Mouse (Mus musculus) G1E (cell line): ENCODE measurements at regions not wholly inside any gene's neighbourhood (a gene's known extent, or its start where the extent isn't known, plus 50 kb on each side); places are given as distances from the start of the nearest gene placed in this dataset.

Experiments used
- ATAC-seq: 2 replicates; pipeline ENCODE4 v1.8.0; 2016; ENCODE audit warnings: mild to moderate bottlenecking; ENCODE audit not compliant: insufficient number of reproducible peaks, poor library complexity, low FRiP score, severe bottlenecking; ENCODE audit errors: extremely low read depth
- DNase-seq: peaks from one replicate; pipeline ENCODE4 v3.0.0; 2012; ENCODE audit warnings: low spot score
- H3K27me3 ChIP-seq: 2 replicates; pipeline ENCODE4 v1.6.1; 2012; ENCODE audit warnings: mild to moderate bottlenecking, low read length, inconsistent platforms; ENCODE audit not compliant: insufficient read depth
- H3K36me3 ChIP-seq: replicated peaks from 2 replicates; pipeline ENCODE3; 2012; ENCODE audit warnings: mild to moderate bottlenecking, inconsistent platforms
- H3K4me1 ChIP-seq: 2 replicates; pipeline ENCODE4 v1.6.1; 2012; ENCODE audit warnings: low read depth, low read length, inconsistent platforms, mixed read lengths; ENCODE audit not compliant: insufficient read depth
- H3K4me3 ChIP-seq: 2 replicates; pipeline ENCODE4 v1.5.1; 2012; ENCODE audit warnings: low read depth, mild to moderate bottlenecking, inconsistent platforms, low read length, moderate library complexity, mixed read lengths
- H3K9me3 ChIP-seq: replicated peaks from 2 replicates; pipeline ENCODE4 v1.6.1; 2012; ENCODE audit warnings: inconsistent platforms
- CTCF ChIP-seq: IDR thresholded peaks from 2 replicates; pipeline ENCODE4 v1.5.1; 2012; ENCODE audit warnings: low read depth, low read length, inconsistent platforms, mixed read lengths
- GATA1 ChIP-seq: IDR thresholded peaks from 2 replicates; pipeline ENCODE4 v1.6.1; 2012; ENCODE audit warnings: borderline replicate concordance, low read length, inconsistent platforms, mixed read lengths
- GATA2 ChIP-seq: IDR thresholded peaks from 2 replicates; pipeline ENCODE4 v1.6.1; 2012; ENCODE audit warnings: low read depth, low read length, inconsistent platforms, borderline replicate concordance
- POLR2AphosphoS5 ChIP-seq: IDR thresholded peaks from 2 replicates; pipeline ENCODE4 v1.6.1; 2012; ENCODE audit warnings: low read depth, low read length, inconsistent platforms; ENCODE audit not compliant: insufficient replicate concordance
- TAL1 ChIP-seq: conservative IDR thresholded peaks from 2 replicates; pipeline ENCODE4 v1.6.1; 2012; ENCODE audit warnings: low read depth, low read length, inconsistent platforms, mixed read lengths

DNA sequence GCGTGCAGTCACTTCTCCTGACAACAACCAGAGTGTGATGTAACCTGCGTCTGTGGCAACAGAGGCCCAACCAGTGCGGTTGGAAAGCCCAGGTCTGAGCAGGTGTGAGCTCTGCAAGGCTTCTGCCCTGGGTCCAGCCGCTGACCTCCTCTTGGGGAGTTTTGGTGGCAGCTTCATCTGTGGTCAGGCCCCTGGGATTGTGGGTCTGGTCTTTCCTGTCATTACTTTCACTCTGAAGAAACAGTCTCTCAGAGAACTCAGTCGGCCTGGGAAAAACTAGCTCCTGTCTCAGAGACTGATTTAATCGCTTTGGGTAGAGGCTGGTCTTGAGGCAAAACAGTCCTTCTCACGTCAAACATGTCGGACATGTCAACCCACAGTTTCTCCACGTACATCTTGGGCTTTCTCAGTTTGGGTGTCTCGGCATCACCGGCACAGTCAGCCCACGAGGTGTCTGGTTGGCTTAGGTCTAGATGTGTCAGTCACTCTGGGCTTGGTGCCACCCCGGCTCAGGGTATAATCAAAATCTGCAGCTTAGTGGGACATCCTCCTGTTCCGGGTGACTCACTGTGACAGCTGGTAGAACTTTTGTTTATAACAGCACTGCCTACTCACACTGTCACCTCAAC lies 195.0 kb upstream of the Cxcr4 start:
- no peaks in the 10 kb centered on the region for H3K27me3 ChIP-seq
- DNase-seq (no peak), ATAC-seq (no peak)
- H3K9me3 ChIP-seq: peaks cover 23% of the 10 kb centered on the region
- no peaks in the 10 kb centered on the region for H3K4me1 ChIP-seq
- no peak for TF ChIP-seq POLR2AphosphoS5
- no peak for TF ChIP-seq GATA2
- no peak overlapping the region for H3K4me3 ChIP-seq
- H3K36me3 ChIP-seq: no peaks in the 10 kb centered on the region

DNA sequence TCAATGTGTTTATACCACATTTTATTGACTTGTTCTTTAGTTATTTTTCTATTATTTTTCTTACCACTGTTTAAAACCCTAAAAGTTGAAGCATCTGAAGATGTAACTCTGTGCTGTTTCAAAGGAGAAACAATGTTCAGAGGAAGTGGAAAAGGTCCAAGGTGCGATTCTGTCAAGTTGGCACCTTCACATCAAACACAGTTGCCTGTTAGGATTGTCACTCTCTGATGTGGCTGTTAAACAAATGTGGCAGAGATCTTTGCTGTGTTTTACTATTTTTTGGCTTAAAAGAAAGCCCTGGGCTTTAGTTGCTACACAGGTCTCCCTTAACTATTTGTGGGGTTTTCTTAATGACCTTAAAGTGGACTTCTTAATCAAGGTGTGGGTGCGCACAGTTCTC lies 190.2 kb upstream of the Cxcr4 start:
- no peaks in the 10 kb centered on the region for H3K4me1 ChIP-seq
- peaks cover 5% of the 10 kb centered on the region for H3K9me3 ChIP-seq
- H3K36me3 ChIP-seq: no peaks in the 10 kb centered on the region
- no peaks in the 10 kb centered on the region for H3K27me3 ChIP-seq
- ATAC-seq: no peak
- TF ChIP-seq CTCF: no peak
- TF ChIP-seq POLR2AphosphoS5: no peak
- TF ChIP-seq GATA1: no peak
- TF ChIP-seq GATA2: no peak
- no peak for TF ChIP-seq TAL1
- H3K4me3 ChIP-seq: no peak overlapping the region
- DNase-seq: no peak

- Histone ChIP-seq H3K4me1 (no peaks in the 10 kb centered on the region), H3K9me3 (peaks cover 2% of the 10 kb centered on the region; the same call in 1 of the 2 replicates), H3K27me3 (no peaks in the 10 kb centered on the region), H3K4me3 (no peak overlapping the region), H3K36me3 (no peaks in the 10 kb centered on the region)
- no peak for ATAC-seq
- TF ChIP-seq GATA1 (no peak), TAL1 (no peak), GATA2 (no peak), CTCF (no peak), POLR2AphosphoS5 (no peak)
- DNase-seq: no peak
These were observed 189.8 kb upstream of the Cxcr4 start for GRCm38 (mm10) chr1:128781871-128782270.

- no peaks in the 10 kb centered on the region for H3K27me3 ChIP-seq
- no peak for DNase-seq
- no peak for ATAC-seq
- H3K36me3 ChIP-seq: no peaks in the 10 kb centered on the region
- TF ChIP-seq GATA2: no peak
- no peak for TF ChIP-seq POLR2AphosphoS5
- no peak for TF ChIP-seq GATA1
- TF ChIP-seq TAL1: no peak
- TF ChIP-seq CTCF: no peak
- H3K9me3 ChIP-seq: no peaks in the 10 kb centered on the region
- H3K4me1 ChIP-seq: no peaks in the 10 kb centered on the region
- no peak overlapping the region for H3K4me3 ChIP-seq
These were observed 189.2 kb upstream of the Cxcr4 start for GRCm38 (mm10) chr1:128781311-128781710.

- H3K27me3 ChIP-seq: no peaks in the 10 kb centered on the region
- no peak for DNase-seq
- no peak overlapping the region for H3K4me3 ChIP-seq
- TF ChIP-seq GATA2 (no peak), GATA1 (no peak), POLR2AphosphoS5 (no peak), CTCF (no peak), TAL1 (no peak)
- H3K36me3 ChIP-seq: no peaks in the 10 kb centered on the region
- no peaks in the 10 kb centered on the region for H3K4me1 ChIP-seq
- no peaks in the 10 kb centered on the region for H3K9me3 ChIP-seq
- no peak for ATAC-seq
These were observed 187.6 kb upstream of the Cxcr4 start for GRCm38 (mm10) chr1:128779586-128780158.

DNA sequence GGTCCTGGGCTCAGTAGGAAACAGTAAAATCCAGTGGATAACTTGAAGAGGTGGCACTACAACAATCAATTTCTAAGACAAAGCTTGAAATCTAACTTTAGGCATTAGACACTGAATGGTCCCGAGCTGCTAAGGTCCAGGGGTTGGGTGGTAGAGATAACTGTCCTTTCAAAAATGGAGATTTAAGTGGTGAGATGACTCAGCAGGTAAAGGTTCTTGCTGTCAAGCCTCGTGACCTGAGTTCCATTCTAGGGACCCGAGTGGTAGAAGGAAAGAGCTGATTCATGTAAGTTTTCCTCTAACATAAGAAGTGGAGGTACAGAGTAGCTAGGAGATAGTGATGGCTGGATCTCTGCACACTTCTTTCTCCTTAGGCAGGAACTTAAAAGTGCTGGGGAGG lies 180.3 kb upstream of the Cxcr4 start:
- DNase-seq (no peak), ATAC-seq (no peak)
- TF ChIP-seq GATA1: no peak
- no peak for TF ChIP-seq POLR2AphosphoS5
- no peak for TF ChIP-seq TAL1
- TF ChIP-seq GATA2: no peak
- no peaks in the 10 kb centered on the region for H3K4me1 ChIP-seq
- no peaks in the 10 kb centered on the region for H3K36me3 ChIP-seq
- H3K4me3 ChIP-seq: no peak overlapping the region
- peaks cover 9% of the 10 kb centered on the region for H3K9me3 ChIP-seq
- no peaks in the 10 kb centered on the region; the same call in 1 of the 2 replicates for H3K27me3 ChIP-seq

DNA sequence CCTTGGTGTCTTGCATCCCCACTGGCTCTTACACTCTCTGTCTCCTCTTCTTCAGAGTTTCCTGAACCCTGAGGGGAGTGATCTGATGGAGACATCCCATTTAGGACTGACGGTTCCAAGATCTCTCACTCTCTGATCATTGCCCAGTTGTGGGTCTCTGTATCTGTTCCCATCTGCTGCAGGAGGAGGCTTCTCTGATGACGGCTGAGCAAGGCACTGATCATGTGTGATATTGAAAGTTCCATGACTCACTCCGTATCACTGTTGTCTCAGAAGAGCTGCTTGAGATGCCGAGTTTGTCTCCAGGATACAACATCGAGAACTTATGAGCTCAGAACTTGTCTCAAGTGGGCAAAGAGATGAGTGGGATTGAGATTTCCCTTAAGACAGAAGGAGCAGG lies 178.7 kb upstream of the Cxcr4 start:
- DNase-seq (no peak), ATAC-seq (no peak)
- Histone ChIP-seq H3K27me3 (no peaks in the 10 kb centered on the region; the same call in 1 of the 2 replicates), H3K4me3 (no peak overlapping the region), H3K36me3 (no peaks in the 10 kb centered on the region), H3K4me1 (no peaks in the 10 kb centered on the region), H3K9me3 (peaks cover 11% of the 10 kb centered on the region)
- TF ChIP-seq GATA1 (no peak), CTCF (no peak), TAL1 (no peak), GATA2 (no peak), POLR2AphosphoS5 (no peak)
